Mouse (Mus musculus) cortical plate, adult 2 months (tissue): ENCODE measurements around the gene 4931428L18Rik.

Experiments used
- CTCF ChIP-seq: fragments of 200-500 bp; IDR thresholded peaks from 2 replicates; pipeline ENCODE4 v1.5.1; 2011; ENCODE audit warnings: mild to moderate bottlenecking, control low read depth, low read length; ENCODE audit not compliant: insufficient read depth; ENCODE audit errors: extremely low read depth
- POLR2A ChIP-seq: fragments of 200-500 bp; IDR thresholded peaks from 2 replicates; pipeline ENCODE4 v1.6.1; 2011; ENCODE audit warnings: mild to moderate bottlenecking, low read length, control low read depth; ENCODE audit not compliant: insufficient read depth; ENCODE audit errors: extremely low read depth

GRCm38 (mm10) chr1:31023173-31023572 is 199.3 kb downstream of the 4931428L18Rik start:
- TF ChIP-seq POLR2A (no peak), CTCF (no peak)
